Mouse (Mus musculus): Measurements from ENCODE around the gene Padi1.

DNA sequence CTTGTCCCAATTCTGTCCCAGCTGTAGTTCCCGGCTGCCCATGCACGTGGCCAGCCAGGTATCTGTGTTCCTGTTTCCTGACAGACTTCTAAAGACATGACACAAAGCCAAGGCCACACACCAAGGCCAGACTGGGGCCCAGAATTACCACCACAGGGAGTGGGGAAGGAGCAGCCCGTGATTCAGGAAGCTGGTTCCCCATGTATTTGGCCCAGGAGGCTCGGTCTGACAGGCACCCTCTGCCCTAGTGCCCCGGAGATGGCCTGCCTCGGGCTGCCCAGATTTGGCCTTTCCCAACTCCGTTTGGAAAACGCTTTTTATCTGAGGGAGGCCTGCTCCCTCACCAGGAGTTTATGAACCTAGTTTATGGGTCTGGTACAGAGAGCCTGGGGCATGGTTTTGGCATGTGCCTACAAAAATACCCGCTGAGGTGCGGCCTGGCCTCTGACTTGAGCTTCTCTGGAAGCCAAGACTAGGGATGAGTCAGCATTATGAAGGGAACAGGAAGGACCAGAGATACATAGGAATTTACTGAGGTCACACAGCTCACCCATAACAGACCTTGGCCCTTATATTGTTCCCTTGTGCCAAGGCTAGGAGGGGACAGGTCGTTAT is 16.6 kb upstream of the Padi1 start:
- TF ChIP-seq CTCF (conservative IDR thresholded peaks at IDR 0.05; ENCODE audit: low read length) (no peak), NANOG (IDR thresholded peaks at IDR 0.05; ENCODE audit: borderline replicate concordance, low read length) (no peak)
